In genomic region chr2:6572976-6573375, GRCm38 (mm10) we compare ENCODE assay signal across 17 mouse cellular contexts.
"Had no signal": no experiment of that assay in that cellular context is flagged by ENCODE, and none has a peak within 500 bp of the region (broad histone marks: within the 10 kb centered on the region; RNA-seq: fewer than 3 reads in every experiment).

No protein-coding gene starts in this region.

- ATAC-seq: liver, postnatal 0 days; midbrain, embryonic 16.5 days had no signal

- H3K36me3 ChIP-seq: liver, embryonic 15.5 days; lung, embryonic 15.5 days; midbrain, embryonic 12.5 days; neural tube, embryonic 12.5 days; stomach, embryonic 15.5 days had no signal

- H3K9me3 ChIP-seq: liver, embryonic 15.5 days; lung, embryonic 15.5 days; megakaryocyte, embryonic 14.5 days; midbrain, embryonic 12.5 days; neural tube, embryonic 12.5 days; stomach, embryonic 15.5 days had no signal

- DNase-seq: liver, postnatal 0 days; lung, adult 2 months; lung, postnatal 14 days; lung, postnatal 36 days; right cerebral cortex, postnatal 14 days; thymus, adult 2 months; thymus, postnatal 25 days; thymus, postnatal 4 days had no signal

- H3K27me3 ChIP-seq: liver, embryonic 15.5 days; lung, embryonic 15.5 days; megakaryocyte, embryonic 14.5 days; midbrain, embryonic 12.5 days; neural tube, embryonic 12.5 days; stomach, embryonic 15.5 days had no signal

- H3K4me3 ChIP-seq: liver, embryonic 15.5 days; lung, embryonic 15.5 days; megakaryocyte, embryonic 14.5 days; midbrain, embryonic 12.5 days; neural tube, embryonic 12.5 days; stomach, embryonic 15.5 days had no signal

- H3K4me1 ChIP-seq: liver, embryonic 15.5 days; lung, embryonic 15.5 days; neural tube, embryonic 12.5 days; stomach, embryonic 15.5 days had no signal

- H3K4me2 ChIP-seq: liver, embryonic 15.5 days; lung, embryonic 15.5 days; midbrain, embryonic 12.5 days; neural tube, embryonic 12.5 days; stomach, embryonic 15.5 days had no signal

- H3K27ac ChIP-seq: liver, embryonic 15.5 days; lung, embryonic 15.5 days; macrophage; midbrain, embryonic 12.5 days; neural tube, embryonic 12.5 days; stomach, embryonic 15.5 days; stomach, postnatal 0 days had no signal

- H3K9ac ChIP-seq: liver, embryonic 15.5 days; liver, postnatal 0 days; lung, embryonic 15.5 days; midbrain, embryonic 12.5 days; neural tube, embryonic 12.5 days; stomach, embryonic 15.5 days had no signal
